Mouse (Mus musculus): ENCODE measurements around the gene Rnf144b. TPM values are rescaled to one million over a fixed set of nuclear protein-coding genes. Genes with fewer than 3 reads are reported as not detected.

Gene Rnf144b
- 10 to 100 TPM in 1 of 2 experiments, 1 to 10 TPM in 1; 9.8 to 10.7 TPM for total RNA-seq (2021)

GRCm38 (mm10) chr13:47122537-47123430, at the start of gene Rnf144b:
Rnf144b (plus strand) TSS chr13:47122656.
- peak; percentile 22 to 38 for DNase-seq (ENCODE audit: extremely low spot score in 1 of 2, low spot score in 1 of 2)

- no peak for DNase-seq (ENCODE audit: extremely low spot score in 1 of 2, low spot score in 1 of 2)
Observed at GRCm38 (mm10) chr13:47076156-47076555, 46.3 kb upstream of the Rnf144b start.

DNA sequence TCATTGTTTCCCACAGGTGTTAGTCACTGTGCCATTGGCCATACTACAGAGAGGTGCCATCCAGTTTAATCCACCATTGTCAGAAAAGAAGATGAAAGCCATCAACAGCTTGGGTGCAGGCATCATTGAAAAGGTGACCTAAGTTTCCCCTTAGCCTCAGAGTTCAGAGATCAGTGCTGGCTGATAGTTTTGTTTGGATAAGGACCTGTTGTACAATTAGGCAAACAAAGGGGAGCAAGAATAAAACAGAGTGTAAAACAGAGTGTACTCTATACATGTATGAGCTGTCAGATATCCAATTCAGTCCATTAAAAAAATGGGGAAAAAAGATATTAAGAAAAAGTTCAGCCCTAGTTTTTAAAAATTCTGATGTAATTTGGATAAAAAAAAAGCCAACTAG, 45.1 kb upstream of the Rnf144b start:
- DNase-seq (ENCODE audit: extremely low spot score in 1 of 2, low spot score in 1 of 2), result no peak

- no peak for DNase-seq (ENCODE audit: extremely low spot score in 1 of 2, low spot score in 1 of 2)
Observed at GRCm38 (mm10) chr13:47078799-47079198, 43.7 kb upstream of the Rnf144b start.

- no peak for DNase-seq (ENCODE audit: extremely low spot score in 1 of 2, low spot score in 1 of 2)
Observed at GRCm38 (mm10) chr13:47080905-47081505, 41.5 kb upstream of the Rnf144b start.

DNA sequence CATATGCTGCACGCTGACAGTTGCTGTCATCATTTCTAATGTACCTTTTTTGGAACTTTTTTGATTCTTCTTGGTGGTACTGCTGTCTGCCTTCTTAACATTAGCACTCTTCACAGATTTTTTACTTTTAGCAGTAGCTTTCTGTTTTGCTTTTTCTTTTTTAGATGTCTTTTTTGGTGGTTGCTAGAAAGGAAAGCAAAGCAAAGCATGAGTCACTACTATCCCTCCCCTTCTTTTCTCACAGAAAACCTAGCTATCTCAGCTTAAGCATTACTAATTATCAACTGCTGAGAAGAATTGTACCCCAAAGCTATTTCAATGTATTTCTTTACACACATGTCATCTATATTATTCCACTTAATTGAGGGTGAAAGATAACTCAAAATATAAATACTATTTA, 34.0 kb upstream of the Rnf144b start:
- no peak for DNase-seq (ENCODE audit: extremely low spot score in 1 of 2, low spot score in 1 of 2)

- no peak for DNase-seq (ENCODE audit: extremely low spot score in 1 of 2, low spot score in 1 of 2)
Observed at GRCm38 (mm10) chr13:47089271-47089670, 33.2 kb upstream of the Rnf144b start.

DNA sequence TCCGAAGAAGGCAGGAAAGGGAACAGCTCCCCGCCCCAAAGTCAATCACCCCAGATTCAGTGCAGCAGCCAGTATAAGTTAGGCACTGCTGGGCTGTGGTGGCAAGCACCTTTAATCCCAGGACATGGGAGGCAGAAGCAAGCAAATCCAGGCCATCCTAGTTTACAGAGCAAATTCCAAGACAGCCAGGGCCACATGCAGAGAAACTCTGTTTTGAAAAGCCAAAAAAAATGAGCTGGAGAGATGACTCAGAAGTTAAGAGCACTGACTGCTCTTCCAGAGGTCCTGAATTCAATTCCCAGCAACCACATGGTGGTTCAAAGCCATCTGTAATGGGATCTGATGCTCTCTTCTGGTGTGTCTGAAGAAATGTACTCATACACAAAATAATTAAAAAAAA, 28.7 kb upstream of the Rnf144b start:
- DNase-seq (ENCODE audit: extremely low spot score in 1 of 2, low spot score in 1 of 2), result no peak

DNA sequence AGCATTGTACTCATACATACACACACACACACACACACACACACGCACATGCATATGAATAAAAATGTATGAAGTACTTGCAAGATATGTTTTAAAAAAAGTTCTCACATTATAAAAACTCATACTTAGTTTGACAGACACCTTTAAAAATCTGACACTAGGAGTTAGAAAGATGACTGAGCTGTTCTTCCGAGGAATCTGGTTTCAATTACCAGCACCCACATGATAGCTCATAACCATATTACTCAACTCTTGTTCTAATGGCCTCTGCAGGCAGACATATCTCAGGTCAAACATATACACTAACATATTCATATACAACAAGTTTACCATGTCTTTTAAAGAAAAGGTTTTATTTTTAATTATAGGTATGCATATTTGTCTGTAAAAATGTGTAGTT, 25.9 kb upstream of the Rnf144b start:
- DNase-seq (ENCODE audit: extremely low spot score in 1 of 2, low spot score in 1 of 2), result no peak

- no peak for DNase-seq (ENCODE audit: extremely low spot score in 1 of 2, low spot score in 1 of 2)
Observed at GRCm38 (mm10) chr13:47099265-47099664, 23.2 kb upstream of the Rnf144b start.

DNA sequence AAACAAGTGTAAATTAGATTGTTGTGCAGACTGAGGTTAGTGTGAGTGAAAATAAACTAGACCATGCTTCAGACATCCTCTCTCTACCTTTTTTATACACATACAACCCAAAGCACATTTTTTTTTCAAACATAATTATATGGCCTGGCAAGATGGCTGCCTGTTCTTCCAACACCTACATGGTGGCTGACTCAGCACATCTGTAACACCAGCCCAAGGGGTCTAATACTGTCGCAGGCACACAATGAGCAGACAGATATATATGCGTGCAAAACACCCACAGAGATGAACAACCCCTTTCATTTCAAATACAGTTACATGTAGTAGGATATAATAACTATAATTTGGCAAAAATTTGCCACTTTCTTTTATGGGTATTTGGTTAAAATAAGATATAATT, 21.9 kb upstream of the Rnf144b start:
- DNase-seq (ENCODE audit: extremely low spot score in 1 of 2, low spot score in 1 of 2), result no peak

- no peak for DNase-seq (ENCODE audit: extremely low spot score in 1 of 2, low spot score in 1 of 2)
Observed at GRCm38 (mm10) chr13:47104146-47104545, 18.3 kb upstream of the Rnf144b start.

- no peak for DNase-seq (ENCODE audit: extremely low spot score in 1 of 2, low spot score in 1 of 2)
Observed at GRCm38 (mm10) chr13:47104856-47105541, 17.5 kb upstream of the Rnf144b start.

GRCm38 (mm10) chr13:47105711-47106579, 16.5 kb upstream of the Rnf144b start, which contains the start of gene Dek:
Dek (minus strand) TSS chr13:47106201.
- peak; percentile 64 to 81 for DNase-seq (ENCODE audit: extremely low spot score in 1 of 2, low spot score in 1 of 2)

GRCm38 (mm10) chr13:47106580-47106888, 15.9 kb upstream of the Rnf144b start:
- no peak for DNase-seq (ENCODE audit: extremely low spot score in 1 of 2, low spot score in 1 of 2)

DNA sequence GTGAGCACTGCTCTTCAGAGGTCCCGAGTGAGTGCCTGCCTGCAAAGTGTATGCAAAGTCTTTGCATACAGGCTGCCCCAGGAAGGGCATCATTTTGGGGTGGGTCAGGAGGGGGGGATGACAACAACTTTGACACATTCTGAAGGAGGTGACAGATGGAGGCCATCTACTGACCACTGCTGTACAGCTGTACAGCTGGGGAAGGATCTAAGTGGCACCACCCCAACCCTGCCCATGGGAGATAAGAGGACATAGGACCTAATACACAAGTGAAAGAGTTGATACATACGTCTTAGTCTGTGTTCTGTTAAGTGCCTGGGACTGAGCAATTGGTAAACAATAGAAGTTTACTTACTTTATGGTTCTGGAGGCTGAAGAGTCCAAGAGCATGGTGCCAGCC, 13.2 kb upstream of the Rnf144b start:
- DNase-seq (ENCODE audit: extremely low spot score in 1 of 2, low spot score in 1 of 2), result no peak

DNA sequence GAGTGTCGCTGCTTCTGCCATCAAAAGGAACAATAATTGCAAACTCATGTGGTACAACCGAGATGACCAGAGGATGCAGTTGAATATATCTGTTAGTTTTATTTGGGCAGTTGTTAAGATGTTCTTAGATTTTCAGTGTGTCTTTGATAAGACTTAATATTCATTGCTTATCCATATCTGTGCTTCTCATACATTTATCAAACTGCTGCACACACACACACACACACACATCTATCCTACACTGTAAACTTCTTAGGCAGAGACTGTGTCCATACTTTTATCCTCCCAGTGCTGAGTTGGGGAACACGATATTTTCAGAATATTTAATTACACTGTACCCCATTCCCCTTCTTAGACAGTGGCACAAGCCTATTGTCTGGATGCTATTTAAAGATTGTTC, 11.3 kb upstream of the Rnf144b start:
- no peak for DNase-seq (ENCODE audit: extremely low spot score in 1 of 2, low spot score in 1 of 2)

DNA sequence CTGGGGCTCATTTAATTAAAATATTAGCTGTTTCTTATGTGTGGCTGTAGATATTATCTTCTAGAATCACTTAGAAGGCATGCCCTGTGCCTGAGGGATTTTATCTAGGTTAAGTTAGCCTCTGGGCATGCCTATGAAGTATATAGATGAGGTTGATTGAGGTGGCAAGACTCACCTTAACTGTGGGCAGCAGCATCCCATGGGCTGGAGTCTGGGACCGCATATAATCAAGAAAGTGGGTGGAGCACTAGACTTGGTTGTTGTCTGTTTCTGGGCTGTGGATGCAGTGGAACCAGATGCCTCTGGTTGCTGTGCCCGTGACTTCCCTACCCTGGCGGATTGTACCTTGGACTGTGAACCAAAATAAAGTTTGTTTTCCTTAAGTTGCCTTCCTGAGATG, 10.4 kb upstream of the Rnf144b start:
- DNase-seq (ENCODE audit: extremely low spot score in 1 of 2, low spot score in 1 of 2), result no peak

DNA sequence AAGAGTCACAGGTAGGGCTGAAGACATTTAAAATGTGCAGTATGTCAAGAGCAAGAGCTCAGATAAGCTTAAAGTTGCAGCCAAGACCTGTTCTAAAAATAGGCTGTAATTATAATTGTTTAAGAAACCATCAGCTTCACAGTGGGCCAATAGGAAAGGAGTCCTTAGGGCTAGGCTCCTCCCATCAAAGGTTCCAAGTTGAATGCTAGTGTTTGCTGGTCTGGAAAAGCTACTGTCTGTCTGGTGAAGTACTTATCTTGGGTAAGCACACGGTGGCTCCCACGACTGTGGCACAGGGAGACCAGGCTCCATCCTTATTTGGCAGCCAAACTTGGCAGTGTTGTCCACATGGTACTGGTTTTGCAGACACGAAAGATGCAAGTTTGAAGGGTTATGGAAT, 9.5 kb upstream of the Rnf144b start:
- no peak for DNase-seq (ENCODE audit: extremely low spot score in 1 of 2, low spot score in 1 of 2)

- no peak for DNase-seq (ENCODE audit: extremely low spot score in 1 of 2, low spot score in 1 of 2)
Observed at GRCm38 (mm10) chr13:47116000-47116399, 6.5 kb upstream of the Rnf144b start.

All from layer of hippocampus, postnatal 25 days (tissue).